Mouse (Mus musculus) neutrophil, adult 65 days (primary cell): Measurements from ENCODE around the gene Ccdc66. TPM values are rescaled to one million over a fixed set of nuclear protein-coding genes. Genes with fewer than 3 reads are reported as not detected.

Experiments
- total RNA-seq: library from RNA; stranded (reverse); gene quantifications from 2 replicates; pipeline ENCODE4 v1.2.4, GENCODE M21; 2023

The Ccdc66 gene
- total RNA-seq: 1.7 and 2.7 TPM in 2 replicates

GRCm38 (mm10) chr14:27507894-27508643 lies at the start of gene Ccdc66:
TSS of gene Ccdc66 (minus strand) at chr14:27508460.

Other genes with a start within 250 kb of the Ccdc66 start
- gene Fam208a, start 79.6 kb downstream of the Ccdc66 start, total RNA-seq: 10.4 and 13.2 TPM in 2 replicates
- gene Erc2, start 114.0 kb upstream of the Ccdc66 start, total RNA-seq: 3.9 and 7.6 TPM in 2 replicates